Mouse (Mus musculus): Measurements from ENCODE around the gene Rftn2.
A peak's percentile ranks its signal among the peaks of the same experiment; 100 is the strongest.

The Rftn2 gene

DNA sequence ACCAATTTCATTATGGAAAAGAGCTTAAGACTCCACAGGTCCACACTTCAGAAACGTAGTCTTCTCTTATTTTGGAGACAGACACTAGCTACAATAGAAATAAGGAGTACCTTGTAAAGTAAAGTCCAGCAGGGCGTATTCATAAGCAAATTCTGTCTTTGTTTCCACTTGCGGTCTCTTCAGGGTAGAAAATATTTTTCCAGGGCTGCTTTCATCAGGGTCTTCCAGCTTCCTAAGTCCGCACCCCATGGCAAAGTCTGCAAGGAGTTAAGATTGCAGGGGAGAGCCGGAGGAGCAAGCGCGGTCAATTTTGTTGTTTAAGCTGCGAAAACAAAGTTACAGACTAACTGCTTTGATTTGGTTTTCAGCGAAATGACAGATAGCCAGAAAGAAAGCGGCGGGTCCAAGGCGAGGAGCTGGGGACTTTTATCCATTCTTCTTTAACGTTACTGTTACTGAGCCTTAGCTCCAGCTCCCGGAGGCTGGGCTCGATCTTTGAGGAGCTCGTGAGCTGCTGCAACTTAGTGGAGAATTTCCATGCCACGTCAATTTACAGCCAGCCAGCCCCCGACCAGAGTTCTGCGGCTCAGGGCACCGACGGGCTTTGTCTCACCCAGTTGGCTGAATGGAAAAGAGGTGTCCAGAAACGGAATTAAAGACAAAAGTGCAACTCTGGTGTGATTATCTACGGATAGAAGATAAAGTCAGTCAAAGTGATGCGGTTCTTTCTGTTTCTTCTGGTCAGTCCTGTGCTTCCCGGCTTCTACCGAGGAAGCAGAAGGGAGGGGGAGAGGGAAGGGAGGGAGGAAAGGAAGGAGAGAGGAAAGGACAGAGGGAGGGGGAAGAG lies at the start of gene Rftn2:
Gene Rftn2 (minus strand): TSS at position 772 of the 847 bp plus-strand sequence.
- no peak for DNase-seq (ENCODE audit: low read depth, low spot score)

DNA sequence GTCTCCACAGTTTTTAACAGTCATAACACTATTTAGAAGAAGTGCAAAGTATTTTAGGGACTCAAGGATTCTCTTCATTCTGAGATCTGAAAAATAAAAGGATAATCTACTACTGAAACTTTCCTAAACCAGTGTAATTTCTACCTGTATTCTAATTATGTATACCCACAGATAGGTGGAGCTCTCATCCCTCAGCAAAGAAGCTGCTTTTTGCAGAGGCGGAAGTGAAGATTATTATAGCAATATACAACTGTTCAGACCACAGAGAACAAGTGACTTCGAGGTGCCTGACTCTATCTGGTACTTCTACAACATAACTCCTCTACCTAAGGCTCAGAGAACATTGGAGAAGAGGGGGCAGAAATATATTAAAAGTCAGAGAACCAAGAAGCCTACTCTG lies 38.9 kb upstream of the Rftn2 start:
- no peak for DNase-seq (ENCODE audit: low read depth, low spot score)

DNA sequence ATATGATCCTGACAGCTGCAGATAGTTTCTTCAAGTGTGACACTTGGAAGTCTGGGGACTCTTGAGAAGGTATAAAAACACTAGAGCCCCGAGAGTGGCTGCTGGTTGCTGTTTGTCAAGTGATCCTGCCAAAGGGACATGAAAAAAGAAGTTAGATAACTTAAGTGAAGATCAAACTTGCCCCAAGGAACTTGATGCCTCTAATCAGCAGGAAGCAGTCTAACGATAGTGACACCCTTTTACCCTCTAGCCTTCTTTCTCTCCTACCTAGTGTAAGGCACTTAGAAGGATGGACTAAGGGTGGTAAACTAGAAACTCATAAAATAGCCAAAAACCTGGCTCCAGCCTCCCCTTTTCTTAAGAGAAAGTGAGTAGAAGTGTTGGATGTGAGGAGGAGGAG lies 37.8 kb upstream of the Rftn2 start:
- no peak for DNase-seq (ENCODE audit: low read depth, low spot score)

DNA sequence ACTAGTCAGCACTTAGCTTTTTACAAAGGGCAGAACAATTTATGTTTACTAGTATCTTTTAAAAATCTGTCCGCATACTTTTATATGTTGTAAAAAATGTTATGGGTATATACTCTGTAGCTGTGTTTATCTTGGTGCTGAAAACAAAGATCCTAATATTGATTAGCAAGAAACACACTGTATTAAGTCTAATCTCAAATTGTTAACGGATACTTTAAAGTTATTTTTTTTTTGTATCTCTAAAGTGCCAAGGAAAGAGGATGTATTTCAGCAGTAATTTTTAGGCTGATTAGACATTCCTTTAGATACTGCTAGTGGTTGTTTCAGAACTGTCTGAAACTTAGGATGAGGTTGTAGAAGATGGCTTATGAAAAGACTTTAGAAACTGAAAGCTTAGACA lies 19.8 kb upstream of the Rftn2 start:
- no peak for DNase-seq (ENCODE audit: low read depth, low spot score)

DNA sequence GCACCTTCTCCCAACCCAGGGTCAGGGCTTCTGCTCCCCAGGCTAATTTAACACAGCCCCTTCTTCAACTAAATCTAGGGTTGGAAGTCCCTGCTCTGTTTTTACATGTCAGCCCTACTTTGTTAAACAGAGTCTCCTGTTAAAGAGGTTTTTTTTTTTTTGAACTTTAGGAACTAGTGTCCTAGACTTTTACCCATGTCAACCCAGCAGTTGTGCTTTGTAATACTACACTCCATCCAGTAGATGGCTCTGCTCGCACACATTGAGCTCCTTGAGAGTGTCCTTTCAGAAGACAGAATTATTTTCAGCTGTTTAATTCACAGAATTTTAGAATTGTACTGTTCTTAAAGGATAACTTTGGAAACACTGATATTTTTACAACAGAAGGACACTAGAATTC lies 12.7 kb upstream of the Rftn2 start:
- peak; percentile 84 for DNase-seq (ENCODE audit: low read depth, low spot score)

DNA sequence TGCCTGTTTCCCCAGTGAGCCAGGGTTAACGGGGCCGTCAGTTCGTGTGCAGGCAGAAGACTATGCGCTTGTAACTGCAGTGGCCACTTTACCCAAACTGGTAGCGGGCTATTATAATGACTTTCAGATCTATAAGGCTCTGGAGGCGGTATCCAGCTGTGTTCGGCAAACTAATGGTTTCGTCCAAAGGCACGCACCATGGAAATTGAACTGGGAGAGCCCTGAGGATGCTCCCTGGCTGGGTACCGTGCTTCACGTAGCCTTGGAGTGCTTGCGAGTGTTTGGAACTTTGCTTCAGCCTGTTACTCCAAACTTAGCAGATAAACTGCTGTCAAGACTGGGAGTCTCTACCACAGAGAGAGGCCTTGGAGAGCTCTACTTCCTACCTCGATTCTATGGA lies 11.9 kb upstream of the Rftn2 start:
- DNase-seq (ENCODE audit: low read depth, low spot score), result peak; percentile 18

DNA sequence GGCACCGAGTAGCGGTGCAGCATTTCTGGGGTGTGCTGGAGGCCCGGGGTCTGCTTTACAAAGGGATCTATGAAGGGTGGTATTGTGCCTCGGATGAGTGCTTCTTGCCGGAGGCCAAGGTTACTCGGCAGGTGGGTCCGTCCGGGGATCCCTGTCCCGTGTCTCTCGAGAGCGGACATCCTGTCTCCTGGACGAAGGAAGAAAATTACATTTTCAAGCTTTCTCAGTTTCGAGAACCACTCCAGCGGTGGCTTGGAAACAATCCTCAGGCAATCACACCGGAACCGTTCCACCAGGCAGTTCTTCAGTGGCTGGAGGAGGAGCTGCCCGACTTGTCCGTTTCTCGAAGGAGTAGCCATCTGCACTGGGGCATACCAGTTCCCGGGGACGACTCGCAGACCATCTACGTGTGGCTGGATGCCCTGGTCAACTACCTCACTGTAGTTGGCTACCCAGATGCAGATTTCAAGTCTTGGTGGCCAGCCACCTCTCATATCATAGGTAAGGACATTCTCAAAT lies 11.1 kb upstream of the Rftn2 start:
- peak; percentile 46 for DNase-seq (ENCODE audit: low read depth, low spot score)

DNA sequence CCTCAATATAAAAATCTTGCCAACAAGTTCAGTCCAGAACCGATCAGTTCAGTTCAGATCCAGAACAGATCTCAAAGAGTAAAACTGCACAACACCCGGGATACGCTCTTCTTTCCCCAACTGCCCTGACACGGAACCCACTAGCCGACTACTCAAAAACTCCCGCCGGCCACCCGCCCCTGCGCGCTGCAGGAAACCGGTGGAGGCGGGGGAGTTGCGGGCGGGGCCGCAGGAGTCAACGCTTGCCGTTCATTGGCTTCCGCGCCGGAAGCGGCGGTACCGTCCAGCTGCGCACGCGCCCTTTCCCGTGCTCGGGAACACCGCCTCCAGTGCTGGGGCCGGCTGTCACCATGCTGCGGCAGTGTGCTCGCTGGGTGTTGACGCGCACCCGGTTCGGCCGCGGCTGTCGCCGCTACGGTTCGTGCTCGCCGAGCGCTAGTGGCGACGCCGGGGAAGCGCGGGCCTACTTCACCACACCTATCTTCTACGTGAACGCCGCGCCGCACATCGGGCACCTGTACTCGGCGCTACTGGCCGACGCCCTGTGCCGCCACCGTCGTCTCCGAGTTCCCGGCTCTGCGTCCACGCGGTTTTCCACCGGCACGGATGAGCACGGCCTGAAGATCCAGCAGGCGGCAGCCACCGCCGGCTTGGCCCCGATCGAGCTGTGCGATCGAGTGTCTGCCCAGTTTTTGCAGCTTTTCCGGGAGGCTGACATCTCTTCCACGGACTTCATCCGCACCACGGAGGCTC lies 10.5 kb upstream of the Rftn2 start, which contains the start of gene Mars2:
Gene Mars2 (plus strand): TSS at position 288 of the 753 bp plus-strand sequence.
- DNase-seq (ENCODE audit: low read depth, low spot score), result peak; percentile 98

DNA sequence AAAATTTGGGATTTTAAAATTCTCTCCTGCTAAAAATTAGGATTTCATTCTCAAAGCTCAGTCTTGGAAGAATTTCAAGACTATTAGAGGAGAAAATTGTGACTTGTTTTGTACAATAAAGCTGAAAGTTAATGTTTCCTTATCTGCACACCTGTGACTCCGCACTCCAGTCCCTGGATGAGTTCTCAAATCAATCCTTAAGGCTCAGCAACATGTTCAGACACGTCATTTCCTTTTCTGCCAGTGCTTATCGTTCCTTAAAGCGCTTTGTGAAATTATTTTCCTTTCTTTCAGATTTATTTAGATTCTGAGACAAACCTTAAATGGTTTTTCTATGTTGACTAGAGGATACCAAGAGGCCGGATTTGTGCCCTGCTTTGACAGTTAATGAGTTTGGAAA lies 9.9 kb upstream of the Rftn2 start:
- DNase-seq (ENCODE audit: low read depth, low spot score), result no peak

DNA sequence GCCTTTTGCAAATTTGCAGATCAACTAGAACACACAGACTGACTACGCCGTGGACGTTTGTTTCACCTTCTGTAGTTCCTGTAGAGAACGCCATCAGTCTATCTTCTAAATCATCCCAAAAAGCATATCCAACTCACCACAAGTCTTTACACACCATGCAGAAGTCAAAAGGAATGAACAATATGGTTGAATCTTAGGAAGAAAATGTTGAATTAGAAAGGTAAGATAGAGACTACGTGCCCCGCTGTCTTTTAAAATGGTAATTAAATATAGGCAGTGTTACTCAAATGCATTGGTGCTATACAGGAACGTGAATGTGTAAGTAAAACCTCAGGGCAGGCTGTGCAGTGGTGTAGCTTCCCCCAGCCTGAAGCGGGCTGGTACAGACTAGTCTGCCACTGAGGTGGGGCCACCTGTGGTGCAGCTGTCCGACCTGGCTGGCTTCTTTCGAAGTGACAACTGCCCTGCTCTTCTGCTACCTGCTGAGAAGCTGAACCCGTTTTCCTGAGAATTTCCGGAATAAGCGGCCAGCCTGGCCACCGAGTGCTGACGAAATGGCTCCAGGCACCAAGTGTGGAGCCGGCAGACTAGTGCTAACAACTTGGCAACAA lies 8.4 kb upstream of the Rftn2 start:
- no peak for DNase-seq (ENCODE audit: low read depth, low spot score)

DNA sequence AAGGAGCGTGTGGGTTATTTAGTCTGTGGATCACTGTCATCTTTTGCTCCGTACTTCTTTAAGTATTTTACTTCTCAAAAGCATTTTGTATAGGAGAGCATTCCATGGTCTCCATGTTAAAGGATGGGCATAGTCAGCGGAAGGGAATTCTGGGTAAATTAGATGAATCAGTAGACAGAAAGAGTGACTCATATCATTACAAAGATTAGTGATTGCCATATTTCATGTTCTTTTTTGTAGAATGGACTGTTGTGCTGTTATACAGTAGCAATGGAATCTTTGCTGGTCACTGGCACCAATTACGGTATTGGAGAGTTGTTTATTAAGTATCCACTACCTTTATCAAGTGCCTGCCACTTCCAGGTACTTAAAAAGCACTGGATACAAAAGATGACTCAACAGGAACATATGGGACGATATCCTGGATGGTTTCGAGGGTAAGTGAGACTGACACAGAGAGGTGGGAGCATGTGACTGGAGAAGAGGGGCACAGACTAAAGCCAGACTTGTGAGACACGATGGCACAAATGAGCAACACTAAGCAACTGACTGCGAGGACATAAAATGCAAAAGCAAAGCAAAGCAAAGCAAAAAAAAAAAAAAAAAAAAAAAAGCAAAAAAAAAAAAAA lies 1.8 kb upstream of the Rftn2 start:
- no peak for DNase-seq (ENCODE audit: low read depth, low spot score)

DNA sequence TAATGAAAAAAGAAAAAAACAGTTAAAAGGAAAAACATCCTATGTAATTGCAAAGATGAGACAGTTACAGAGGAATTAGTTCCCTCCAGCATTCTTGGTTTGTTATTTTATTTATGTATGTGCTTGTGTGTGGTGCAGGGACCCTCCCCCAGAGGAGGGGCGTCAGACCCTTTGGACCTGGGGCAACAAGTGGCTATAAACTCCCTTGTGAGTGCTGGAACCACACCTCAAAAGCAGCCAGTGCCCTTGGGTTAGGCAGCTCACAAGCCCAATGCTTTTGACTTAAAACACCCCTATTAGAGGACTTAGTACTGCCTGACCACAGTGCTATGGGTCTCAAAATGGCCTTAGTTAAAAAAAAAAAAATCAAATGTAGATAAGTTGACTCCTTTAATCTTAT lies 794 bp upstream of the Rftn2 start:
- DNase-seq (ENCODE audit: low read depth, low spot score), result no peak

DNA sequence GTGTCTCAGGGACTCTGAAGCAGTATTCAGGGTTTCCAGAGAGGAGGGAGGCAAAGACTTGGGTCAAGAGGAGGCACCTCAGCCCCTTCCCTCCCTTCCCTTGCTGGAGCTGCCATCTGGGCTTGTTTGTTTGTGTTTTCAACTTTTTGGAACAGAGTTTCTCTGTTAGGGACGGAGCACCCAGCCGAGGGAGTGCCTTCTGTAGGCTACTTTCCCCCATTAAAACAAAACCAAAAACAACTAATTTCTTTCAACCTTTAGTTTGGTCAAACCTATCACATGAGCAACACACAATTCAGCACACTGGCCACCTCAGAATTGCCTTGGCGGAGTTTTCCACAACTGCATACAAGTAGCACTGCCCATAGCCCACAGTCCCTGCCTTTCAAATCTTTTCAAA lies 1.2 kb downstream of the Rftn2 start:
- no peak for DNase-seq (ENCODE audit: low read depth, low spot score)

DNA sequence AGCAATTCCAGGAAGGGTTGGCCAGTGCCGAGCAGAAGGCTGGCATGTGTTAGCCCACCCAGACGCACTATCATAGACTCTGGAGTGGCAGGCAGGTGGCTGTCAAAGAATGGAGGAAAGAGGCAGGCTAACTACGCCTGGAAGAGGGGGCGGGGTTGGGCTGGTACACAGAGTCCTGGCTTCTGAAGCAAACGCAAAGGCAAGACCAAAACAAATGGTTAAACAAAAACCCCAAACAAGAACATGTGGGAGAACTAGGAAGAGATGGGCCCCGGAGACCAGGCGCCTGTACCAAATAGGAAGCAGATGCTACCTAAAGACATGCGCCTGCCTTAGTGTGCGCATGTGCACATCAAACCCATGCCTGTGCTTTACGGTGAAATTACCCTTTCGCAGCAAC lies 2.5 kb downstream of the Rftn2 start:
- no peak for DNase-seq (ENCODE audit: low read depth, low spot score)

DNA sequence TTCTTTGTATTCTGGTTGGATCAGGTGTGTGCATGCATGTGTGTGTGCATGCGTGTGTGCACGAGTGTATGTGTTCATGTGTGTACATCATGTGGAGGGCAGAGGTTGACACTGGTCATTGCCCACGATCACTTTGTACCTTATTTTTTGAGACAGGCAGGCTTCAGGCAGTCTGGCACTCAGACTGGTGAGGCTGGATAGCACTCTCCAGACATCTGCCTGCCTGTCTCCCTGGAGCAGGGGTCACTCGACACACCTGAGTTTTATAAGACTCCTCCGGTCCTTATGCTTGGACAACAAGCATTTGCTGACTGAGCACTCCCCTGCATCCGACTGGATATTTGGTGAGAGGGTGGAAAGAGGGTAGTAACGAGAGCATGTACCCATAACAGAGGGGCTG lies 3.6 kb downstream of the Rftn2 start:
- no peak for DNase-seq (ENCODE audit: low read depth, low spot score)

DNA sequence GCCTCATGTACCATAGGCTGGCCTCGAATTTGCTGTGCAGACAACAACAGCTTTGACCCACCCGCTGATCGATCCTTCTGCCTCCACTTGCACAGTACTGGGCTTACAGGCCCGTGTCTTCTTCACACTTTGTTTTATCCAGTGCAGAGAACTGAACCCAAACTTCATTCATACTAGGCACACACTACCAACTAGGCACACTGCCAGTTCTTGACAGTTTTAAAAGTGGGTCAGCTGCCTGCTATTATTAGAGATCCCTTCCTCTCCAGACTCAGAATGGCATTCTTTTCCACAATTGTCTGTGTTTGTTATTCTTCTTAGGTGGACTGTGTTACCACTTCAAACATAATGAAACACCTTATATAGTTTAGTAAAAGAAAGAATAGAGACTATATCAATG lies 5.2 kb downstream of the Rftn2 start:
- DNase-seq (ENCODE audit: low read depth, low spot score), result peak; percentile 60

DNA sequence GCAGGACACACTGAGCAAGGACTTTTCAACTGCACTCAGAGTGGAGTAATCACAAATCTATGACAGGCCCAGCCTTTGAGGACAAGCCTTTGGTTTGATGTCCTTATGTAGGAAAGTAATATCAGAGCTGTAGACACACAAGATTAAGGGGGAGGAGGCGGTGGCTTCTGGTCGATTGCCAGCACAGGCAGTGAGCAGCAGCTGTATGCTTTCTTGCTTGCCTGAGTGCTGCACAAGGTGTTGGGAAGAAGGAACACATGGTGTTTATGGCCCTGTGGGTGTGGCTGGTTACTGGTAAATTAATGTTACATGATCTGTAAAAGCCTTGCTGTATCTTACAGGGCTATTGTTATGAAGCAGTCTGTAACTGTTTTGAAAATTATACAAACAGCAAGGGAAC lies 9.4 kb downstream of the Rftn2 start:
- no peak for DNase-seq (ENCODE audit: low read depth, low spot score)

DNA sequence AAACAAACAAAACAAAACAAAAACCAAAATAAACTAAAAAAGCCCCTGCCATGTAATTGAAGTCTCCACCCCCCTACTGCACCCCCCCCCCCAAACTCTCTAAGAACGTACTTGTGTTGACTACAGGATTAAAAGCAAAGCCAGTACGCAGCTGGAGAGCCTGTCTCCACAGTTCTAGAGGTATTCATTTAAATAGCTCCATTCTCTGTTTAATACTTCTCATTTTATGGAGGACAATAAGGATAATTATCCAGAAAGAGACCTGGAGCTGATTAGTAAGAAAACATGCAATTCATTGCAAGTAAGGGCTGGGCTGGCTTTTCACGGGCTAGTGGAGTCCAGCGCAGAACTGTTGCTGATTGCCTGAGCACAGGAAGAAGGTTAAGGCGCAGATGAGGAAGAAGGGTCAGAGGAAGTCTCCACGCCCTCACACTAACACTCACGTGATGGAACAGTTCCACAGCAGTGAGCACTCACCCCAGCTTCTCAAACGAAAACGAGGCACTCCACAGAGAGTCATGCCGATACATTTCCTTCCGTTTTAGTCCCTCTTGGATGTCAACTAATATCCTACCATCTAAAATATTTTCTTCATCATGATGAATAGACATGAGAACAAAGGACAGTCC lies 11.3 kb downstream of the Rftn2 start:
- DNase-seq (ENCODE audit: low read depth, low spot score), result no peak

DNA sequence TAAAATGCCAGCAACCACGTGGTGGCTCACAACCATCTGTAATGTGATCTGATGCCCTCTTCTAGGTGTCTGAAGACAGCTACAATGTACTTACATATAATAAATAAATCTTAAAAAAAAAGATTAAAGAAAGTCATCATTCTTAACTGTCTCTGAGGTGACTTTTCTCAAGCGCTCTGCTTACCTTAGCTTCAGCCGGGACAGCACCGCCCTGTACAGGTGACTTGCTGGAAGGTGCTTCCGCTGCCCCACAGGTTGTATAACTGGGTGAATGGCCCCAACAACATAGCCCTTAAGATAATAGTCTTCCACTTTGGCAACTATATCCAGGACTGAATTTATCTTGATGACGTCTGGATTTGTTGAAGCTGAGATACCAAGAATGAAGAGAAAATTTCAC lies 12.6 kb downstream of the Rftn2 start:
- no peak for DNase-seq (ENCODE audit: low read depth, low spot score)

DNA sequence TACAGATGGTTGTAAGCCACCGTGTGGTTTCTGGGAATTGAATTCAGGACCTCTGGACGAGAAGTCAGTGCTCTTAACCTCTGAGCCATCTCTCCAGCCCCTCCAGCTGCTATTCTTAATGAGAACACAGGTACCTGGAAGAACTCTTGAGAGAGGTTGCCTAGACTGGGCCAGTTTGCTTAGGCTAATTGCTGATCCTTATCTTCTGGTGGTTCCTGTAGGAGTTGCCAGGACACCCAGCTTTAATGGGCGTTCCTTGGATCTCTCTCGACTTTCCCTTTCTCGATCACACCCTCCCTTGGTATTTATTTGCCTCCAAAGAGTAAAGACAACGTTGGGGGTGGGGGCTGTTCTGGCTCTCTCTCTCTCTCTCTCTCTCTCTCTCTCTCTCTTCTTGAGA lies 13.1 kb downstream of the Rftn2 start:
- DNase-seq (ENCODE audit: low read depth, low spot score), result no peak

DNA sequence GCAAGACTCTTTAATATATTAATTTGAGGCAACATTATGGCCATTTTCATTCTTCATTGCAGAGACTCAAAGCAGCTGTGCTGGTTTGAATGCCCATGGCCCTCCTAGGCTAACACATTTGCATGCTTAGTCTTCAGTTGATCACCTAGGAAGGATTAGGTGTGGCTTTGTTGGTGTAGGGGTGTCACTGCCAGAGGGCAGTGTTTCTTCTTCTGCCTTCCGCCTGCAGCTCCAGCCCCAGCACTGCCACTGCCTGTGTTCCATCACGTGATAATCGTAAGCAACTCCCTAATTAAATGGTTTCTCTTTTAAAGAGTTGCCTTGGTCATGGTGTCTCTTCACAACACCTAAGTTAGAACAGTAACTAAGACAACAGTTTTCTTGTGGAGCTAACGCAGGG lies 13.8 kb downstream of the Rftn2 start:
- DNase-seq (ENCODE audit: low read depth, low spot score), result no peak
